Mouse (Mus musculus) liver, adult 2 months (tissue): ENCODE data around the gene Kat5.

Experiments
- CTCF ChIP-seq: fragments of 200-500 bp; IDR thresholded peaks from 2 replicates; pipeline ENCODE4 v1.5.1; 2011; ENCODE audit warnings: low read depth, low read length, control low read depth
- POLR2A ChIP-seq: fragments of 200-500 bp; IDR thresholded peaks from 2 replicates; pipeline ENCODE4 v1.6.1; 2011; ENCODE audit warnings: low read length, control low read depth; ENCODE audit not compliant: insufficient read depth; ENCODE audit errors: extremely low read depth

DNA sequence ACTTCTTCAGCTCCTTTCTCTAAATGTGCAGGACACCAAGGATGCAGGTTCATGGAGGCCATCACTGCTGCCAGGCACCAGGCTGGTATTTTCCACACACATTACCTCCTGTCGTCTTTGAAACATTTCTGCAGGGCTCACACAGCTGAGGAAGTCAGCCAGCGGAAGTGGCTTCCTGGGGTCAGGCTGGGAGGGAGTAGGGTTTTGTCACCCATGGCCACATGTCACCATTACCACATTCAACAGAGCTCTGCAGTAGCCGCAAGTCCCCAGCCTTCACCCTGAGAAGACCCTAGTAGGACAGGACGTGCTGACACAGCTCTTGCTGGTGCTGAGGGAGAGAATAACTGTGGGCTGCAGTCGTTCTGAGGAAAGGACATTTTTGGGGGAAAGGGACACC is 38.2 kb downstream of the Kat5 start:
- TF ChIP-seq CTCF (no peak), POLR2A (no peak)
